Mouse (Mus musculus) neural tube, embryonic 12.5 days (tissue): ENCODE results near the gene Irak3. TPM values are rescaled to one million over a fixed set of nuclear protein-coding genes. Genes with fewer than 3 reads are reported as not detected.

ENCODE experiments used
- ATAC-seq: fragments of 200-750 bp; cut with Nextera tagmentation; 2 replicates; pipeline ENCODE4 v1.8.0; 2017; ENCODE audit warnings: low read depth, mild to moderate bottlenecking, moderate TSS enrichment, moderate library complexity; ENCODE audit not compliant: low FRiP score
- H3K27ac ChIP-seq: fragments of 300-500 bp; sonication (generic); 2 replicates; pipeline ENCODE4 v1.5.1; 2016
- H3K27me3 ChIP-seq: fragments of 300-500 bp; sonication (generic); replicated peaks from 2 replicates; pipeline ENCODE4 v1.6.1; 2016; ENCODE audit warnings: mild to moderate bottlenecking
- H3K36me3 ChIP-seq: fragments of 300-500 bp; sonication (generic); 2 replicates; pipeline ENCODE4 v1.6.1; 2016; ENCODE audit warnings: mild to moderate bottlenecking
- H3K4me1 ChIP-seq: fragments of 300-500 bp; sonication (generic); 2 replicates; pipeline ENCODE4 v1.6.1; 2016
- H3K4me2 ChIP-seq: fragments of 300-500 bp; sonication (generic); replicated peaks from 2 replicates; pipeline ENCODE4 v1.6.1; 2016; ENCODE audit warnings: mild to moderate bottlenecking
- H3K4me3 ChIP-seq: fragments of 300-500 bp; sonication (generic); 2 replicates; pipeline ENCODE4 v1.5.1; 2016
- H3K9ac ChIP-seq: fragments of 300-500 bp; sonication (generic); 2 replicates; pipeline ENCODE4 v1.6.1; 2016; ENCODE audit warnings: mild to moderate bottlenecking
- H3K9me3 ChIP-seq: fragments of 300-500 bp; sonication (generic); 2 replicates; pipeline ENCODE4 v1.6.1; 2016; ENCODE audit warnings: mild to moderate bottlenecking
- WGBS: fragments of 180-500 bp; shearing (Covaris S2); methylation state at CpG from one replicate; pipeline ENCODE4 v1.1.7; 2016; 5-methylcytosine and 5-hydroxymethylcytosine counted together
- polyA plus RNA-seq: library from polyadenylated mRNA; unstranded; fragments of >200 nt; fragmentation: Nextera tagmentation; extraction: Ambion mirVana; gene quantifications from 2 replicates; pipeline ENCODE4 v1.2.1, GENCODE M21; 2016

Gene Irak3
- 0.69 and 0.79 TPM in 2 replicates for polyA plus RNA-seq

GRCm38 (mm10) chr10:120201961-120202402 lies at the start of gene Irak3:
Irak3 (minus strand) TSS chr10:120202130.
- Histone ChIP-seq H3K4me2 (peak within 1 kb of the TSS; percentile 91), H3K27me3 (peaks cover 16% of the 10 kb centered on the region; the same call in 1 of the 2 replicates), H3K9ac (peak within 1 kb of the TSS; percentile 58), H3K9me3 (no peaks in the 10 kb centered on the region), H3K4me3 (peak within 1 kb of the TSS; percentile 51), H3K4me1 (peaks cover 7% of the 10 kb centered on the region; the same call in 1 of the 2 replicates), H3K36me3 (no peaks in the 10 kb centered on the region), H3K27ac (no peak within 1 kb of the TSS)
- peak; percentile 66; the same call in 1 of the 2 replicates for ATAC-seq
- 1% methylated on average over 13 of the region's 13 CpGs for WGBS

DNA sequence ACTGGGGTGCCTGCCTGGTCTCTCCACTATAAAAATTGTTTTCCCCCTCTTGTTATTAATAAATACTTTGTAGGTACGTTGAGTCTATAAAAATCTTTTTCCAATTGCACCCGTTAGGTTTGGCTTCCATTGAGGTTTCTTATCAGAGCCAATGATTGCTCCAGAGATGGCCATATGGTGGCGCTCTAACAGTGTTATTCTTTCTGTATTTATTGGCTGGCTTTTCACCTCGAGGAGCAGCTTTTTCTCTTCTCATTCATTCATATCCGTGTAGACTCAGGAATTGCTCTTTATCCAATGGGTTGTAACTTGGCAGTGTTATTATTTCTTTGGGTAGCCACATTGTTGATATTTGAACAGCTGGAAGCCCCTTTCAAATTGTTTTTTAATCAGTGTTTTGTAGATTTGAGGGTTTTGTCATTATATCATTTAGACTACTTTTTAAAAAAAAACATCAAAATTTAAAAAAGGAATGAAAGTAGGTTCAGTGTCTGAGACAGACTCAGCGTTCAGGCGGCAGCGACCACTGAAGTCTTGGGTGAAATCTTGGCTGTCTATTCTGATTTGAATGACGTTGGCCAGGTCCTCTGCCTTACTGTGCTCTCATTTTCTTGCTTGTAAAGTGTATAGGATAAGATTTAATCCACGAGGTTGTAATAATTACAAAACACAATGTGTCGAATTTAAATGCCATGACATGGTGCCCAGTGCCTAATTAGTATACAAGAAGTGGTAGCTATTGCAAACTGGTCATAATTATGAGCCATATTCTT lies 49.2 kb upstream of the Irak3 start:
- no peak overlapping the region for H3K4me3 ChIP-seq
- WGBS, result 62% methylated on average over 11 of the region's 11 CpGs

DNA sequence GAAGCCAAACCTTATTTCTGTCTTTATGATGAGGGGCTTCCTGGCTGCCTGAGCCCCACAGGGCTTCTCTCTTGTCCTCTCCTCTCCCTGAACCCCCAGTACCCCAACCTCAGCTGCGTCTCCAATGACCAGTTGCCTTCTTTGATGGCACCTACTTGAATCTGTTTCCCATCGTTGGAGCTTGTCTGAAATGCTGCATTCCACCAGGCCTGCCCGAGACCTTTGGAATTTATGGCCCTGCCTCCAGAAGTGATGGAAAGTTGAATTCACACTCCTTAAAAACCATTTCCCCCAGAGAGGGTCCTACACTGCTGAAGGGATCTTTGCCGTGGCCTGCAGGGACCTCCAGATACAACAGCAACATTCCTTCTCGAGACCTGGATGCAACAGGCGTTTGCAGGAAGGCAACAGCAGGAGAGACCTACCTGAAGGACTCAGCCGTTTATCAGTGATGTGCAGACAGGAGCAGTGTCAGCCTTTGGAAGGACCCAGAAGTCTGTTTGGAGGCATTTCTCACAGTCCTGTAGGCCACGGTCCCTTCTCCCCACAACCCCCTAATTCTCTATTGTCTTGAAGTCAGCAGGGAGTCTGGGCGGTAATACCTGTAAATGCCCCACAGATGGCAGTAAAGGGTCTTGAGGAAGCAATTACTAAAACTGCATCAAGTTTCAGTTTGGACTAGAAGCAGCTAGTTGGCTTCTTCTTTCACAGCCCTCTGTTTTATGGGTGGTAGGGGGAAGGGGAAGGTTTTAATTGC lies 45.2 kb upstream of the Irak3 start:
- H3K9me3 ChIP-seq, result no peaks in the 10 kb centered on the region
- no peak overlapping the region for H3K27ac ChIP-seq
- H3K27me3 ChIP-seq, result no peaks in the 10 kb centered on the region
- ATAC-seq, result no peak
- 24% methylated on average over 9 of the region's 9 CpGs for WGBS
- peak overlapping the region; percentile 26 for H3K4me2 ChIP-seq
- peaks cover 6% of the 10 kb centered on the region for H3K4me1 ChIP-seq
- H3K36me3 ChIP-seq, result no peaks in the 10 kb centered on the region
- no peak overlapping the region for H3K4me3 ChIP-seq
- no peak overlapping the region for H3K9ac ChIP-seq

More for the DNA sequence above, 49.2 kb upstream of the Irak3 start:
- ATAC-seq, result no peak
- H3K36me3 ChIP-seq, result no peaks in the 10 kb centered on the region
- H3K4me2 ChIP-seq, result no peak overlapping the region
- H3K27me3 ChIP-seq, result no peaks in the 10 kb centered on the region
- H3K4me1 ChIP-seq, result peaks cover 11% of the 10 kb centered on the region
- H3K27ac ChIP-seq, result no peak overlapping the region
- H3K9me3 ChIP-seq, result no peaks in the 10 kb centered on the region
- H3K9ac ChIP-seq, result no peak overlapping the region

GRCm38 (mm10) chr10:120245681-120246080 lies 43.8 kb upstream of the Irak3 start:
- 93% methylated on average over 5 of the region's 5 CpGs for WGBS
- Histone ChIP-seq H3K9ac (no peak overlapping the region), H3K4me3 (no peak overlapping the region), H3K9me3 (no peaks in the 10 kb centered on the region), H3K4me2 (no peak overlapping the region), H3K36me3 (no peaks in the 10 kb centered on the region), H3K27ac (no peak overlapping the region), H3K27me3 (no peaks in the 10 kb centered on the region), H3K4me1 (peaks cover 6% of the 10 kb centered on the region)
- no peak for ATAC-seq

DNA sequence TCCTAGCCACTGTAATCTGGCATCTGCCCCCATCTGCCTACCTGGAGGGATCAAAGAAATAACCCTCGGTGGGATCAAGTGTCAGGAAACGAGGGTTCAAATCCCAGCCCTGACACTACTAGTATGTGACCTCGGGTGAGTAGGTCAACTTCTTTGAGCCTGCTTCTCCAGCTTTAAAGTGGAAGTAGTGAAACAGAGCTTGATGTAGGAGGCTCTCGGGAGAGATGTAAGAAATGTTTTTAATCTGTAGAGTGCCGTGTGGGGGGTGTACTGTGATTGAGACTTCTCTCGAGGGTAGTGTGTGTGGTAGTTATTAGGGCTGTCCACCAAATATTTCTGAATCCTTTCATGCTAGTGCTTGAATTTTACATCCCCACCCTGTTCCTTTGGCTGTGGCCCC lies 40.5 kb upstream of the Irak3 start:
- ATAC-seq, result no peak
- H3K9me3 ChIP-seq, result no peaks in the 10 kb centered on the region
- 63% methylated on average over 6 of the region's 6 CpGs for WGBS

DNA sequence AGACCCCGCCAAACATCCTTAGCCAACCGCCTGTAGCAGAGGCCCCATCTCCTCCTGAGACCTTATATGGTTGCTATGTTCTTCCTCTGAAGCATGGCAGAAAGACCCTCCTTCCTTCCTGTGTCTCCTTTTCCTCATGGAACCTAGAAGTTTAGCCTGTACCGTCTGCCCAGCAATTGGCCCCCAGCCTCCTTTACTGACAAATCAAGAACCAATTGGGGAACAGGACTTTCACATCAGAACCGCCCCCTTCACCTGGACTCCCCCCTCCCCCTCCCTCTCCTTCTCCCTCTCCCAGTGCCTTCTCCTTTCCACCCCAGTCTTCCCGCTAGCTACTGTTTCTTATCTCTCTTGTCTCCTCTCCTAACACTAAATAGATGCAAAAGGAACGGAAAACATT lies 37.5 kb upstream of the Irak3 start:
- Histone ChIP-seq H3K36me3 (no peaks in the 10 kb centered on the region), H3K4me1 (0 out of 2 replicates have a peak, but pooled peaks cover 2% of the 10 kb centered on the region), H3K4me3 (no peak overlapping the region), H3K9ac (no peak overlapping the region), H3K4me2 (no peak overlapping the region), H3K27me3 (no peaks in the 10 kb centered on the region), H3K27ac (no peak overlapping the region), H3K9me3 (no peaks in the 10 kb centered on the region)
- 69% methylated on average over 6 of the region's 6 CpGs for WGBS
- ATAC-seq, result no peak

More for the DNA sequence above, 40.5 kb upstream of the Irak3 start:
- Histone ChIP-seq H3K4me2 (no peak overlapping the region), H3K27ac (no peak overlapping the region), H3K4me1 (peaks cover 8% of the 10 kb centered on the region), H3K27me3 (no peaks in the 10 kb centered on the region), H3K36me3 (no peaks in the 10 kb centered on the region), H3K9ac (no peak overlapping the region), H3K4me3 (no peak overlapping the region)

- H3K9me3 ChIP-seq, result no peaks in the 10 kb centered on the region
- H3K4me1 ChIP-seq, result 0 out of 2 replicates have a peak, but pooled peaks cover 2% of the 10 kb centered on the region
- no peak overlapping the region for H3K27ac ChIP-seq
- no peaks in the 10 kb centered on the region for H3K36me3 ChIP-seq
- 89% methylated on average over 8 of the region's 8 CpGs for WGBS
- no peak overlapping the region for H3K4me3 ChIP-seq
- H3K27me3 ChIP-seq, result no peaks in the 10 kb centered on the region
- H3K4me2 ChIP-seq, result no peak overlapping the region
- ATAC-seq, result no peak
- no peak overlapping the region for H3K9ac ChIP-seq
These were observed 36.3 kb upstream of the Irak3 start for GRCm38 (mm10) chr10:120238241-120238640.

GRCm38 (mm10) chr10:120236855-120237254 lies 34.9 kb upstream of the Irak3 start:
- no peak overlapping the region for H3K4me3 ChIP-seq
- ATAC-seq, result no peak
- H3K9ac ChIP-seq, result no peak overlapping the region
- H3K9me3 ChIP-seq, result no peaks in the 10 kb centered on the region
- 0 out of 2 replicates have a peak, but pooled peaks cover 2% of the 10 kb centered on the region for H3K4me1 ChIP-seq
- 55% methylated on average over 9 of the region's 9 CpGs for WGBS
- no peaks in the 10 kb centered on the region for H3K36me3 ChIP-seq
- H3K27ac ChIP-seq, result no peak overlapping the region
- no peak overlapping the region for H3K4me2 ChIP-seq
- no peaks in the 10 kb centered on the region for H3K27me3 ChIP-seq

DNA sequence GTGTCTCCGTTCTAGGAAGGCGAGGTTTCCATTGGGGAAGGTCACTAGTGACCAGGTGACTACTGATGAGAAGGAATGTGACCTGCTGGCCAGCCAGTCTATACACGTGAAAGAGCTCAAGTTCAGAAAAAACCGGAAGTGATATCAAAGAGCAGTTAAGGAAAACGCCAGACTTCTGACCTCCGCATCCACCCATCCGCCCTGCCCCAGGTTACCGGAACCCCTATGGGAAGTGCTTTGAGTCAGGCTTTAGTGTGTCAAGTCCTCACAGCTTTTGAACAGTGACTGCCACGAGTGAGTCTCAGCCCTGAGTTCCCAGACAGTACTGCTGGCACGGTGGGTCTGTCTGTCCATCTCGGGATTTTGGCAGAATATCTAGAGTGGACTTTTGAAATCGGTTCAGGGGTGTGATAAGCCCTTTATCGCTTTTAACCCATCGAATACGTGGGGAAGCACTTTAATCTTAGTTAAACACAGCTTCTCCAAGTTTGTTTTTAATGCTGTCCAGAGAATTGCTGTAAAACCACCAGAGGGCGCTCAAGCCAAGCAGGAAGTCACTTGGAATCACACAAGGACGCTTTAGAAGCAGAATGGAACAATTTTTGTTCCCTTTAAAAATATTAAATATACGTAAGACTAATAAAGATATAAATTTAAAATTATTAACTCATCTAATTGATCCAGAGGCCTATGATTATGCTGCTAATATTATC lies 31.9 kb upstream of the Irak3 start:
- Histone ChIP-seq H3K27me3 (no peaks in the 10 kb centered on the region), H3K27ac (no peak overlapping the region), H3K9me3 (no peaks in the 10 kb centered on the region), H3K4me3 (no peak overlapping the region), H3K4me1 (peaks cover 4% of the 10 kb centered on the region; the same call in 1 of the 2 replicates), H3K9ac (no peak overlapping the region), H3K4me2 (no peak overlapping the region), H3K36me3 (peaks cover 20% of the 10 kb centered on the region)
- no peak for ATAC-seq
- 32% methylated on average over 18 of the region's 18 CpGs for WGBS

DNA sequence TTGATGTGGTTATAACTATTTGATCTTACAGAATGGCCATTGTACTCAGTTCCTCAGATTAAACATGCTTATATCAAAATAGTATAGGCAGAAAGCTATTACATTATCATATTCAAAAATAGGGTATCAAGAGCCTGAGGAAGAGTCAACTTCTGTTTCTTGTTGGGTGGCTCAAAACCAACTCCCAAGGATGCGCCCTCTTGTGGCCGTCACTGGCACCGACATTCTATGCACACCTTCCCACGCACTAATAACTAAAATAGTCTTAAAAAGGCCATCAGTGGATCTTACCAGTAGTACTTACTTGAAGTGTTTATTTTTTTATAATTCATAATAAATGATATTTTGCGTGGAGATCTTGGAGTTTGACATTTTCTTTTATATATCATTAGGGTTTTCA lies 29.8 kb upstream of the Irak3 start:
- no peak overlapping the region for H3K9ac ChIP-seq
- H3K36me3 ChIP-seq, result peaks cover 26% of the 10 kb centered on the region
- H3K27me3 ChIP-seq, result no peaks in the 10 kb centered on the region
- no peak for ATAC-seq
- no peak overlapping the region for H3K4me2 ChIP-seq
- peaks cover 15% of the 10 kb centered on the region for H3K4me1 ChIP-seq
- H3K9me3 ChIP-seq, result no peaks in the 10 kb centered on the region
- H3K27ac ChIP-seq, result no peak overlapping the region
- H3K4me3 ChIP-seq, result no peak overlapping the region
- 29% methylated on average over 5 of the region's 5 CpGs for WGBS

GRCm38 (mm10) chr10:120226871-120227661 lies 25.1 kb upstream of the Irak3 start, which contains the start of gene Llph:
Llph (plus strand) TSS chr10:120227070.
- Histone ChIP-seq H3K4me1 (peaks cover 15% of the 10 kb centered on the region), H3K9me3 (no peaks in the 10 kb centered on the region), H3K4me3 (peak within 1 kb of the TSS; percentile 99), H3K4me2 (peak within 1 kb of the TSS; percentile 90), H3K36me3 (peaks cover 29% of the 10 kb centered on the region), H3K9ac (peak within 1 kb of the TSS; percentile 87), H3K27me3 (no peaks in the 10 kb centered on the region), H3K27ac (no peak within 1 kb of the TSS)
- under 1% methylated on average over 57 of the region's 57 CpGs for WGBS
- peak; percentile 93 for ATAC-seq
